Mouse (Mus musculus) erythroblast, embryonic 14.5 days (primary cell): ENCODE measurements around the gene Tpp1. TPM values are rescaled to one million over a fixed set of nuclear protein-coding genes. Genes with fewer than 3 reads are reported as not detected.

Source experiments
- H3K27me3 ChIP-seq: 2 replicates; pipeline ENCODE4 v1.6.1; 2012; ENCODE audit warnings: inconsistent platforms; ENCODE audit not compliant: control insufficient read depth
- H3K36me3 ChIP-seq: 2 replicates; pipeline ENCODE4 v1.6.1; 2012; ENCODE audit warnings: mild to moderate bottlenecking, inconsistent platforms; ENCODE audit not compliant: control insufficient read depth
- H3K4me1 ChIP-seq: 2 replicates; pipeline ENCODE4 v1.6.1; 2012; ENCODE audit warnings: inconsistent platforms; ENCODE audit not compliant: control insufficient read depth
- H3K4me3 ChIP-seq: replicated peaks from 2 replicates; pipeline ENCODE3; 2012; ENCODE audit warnings: moderate library complexity, mild to moderate bottlenecking, inconsistent platforms
- H3K9me3 ChIP-seq: 2 replicates; pipeline ENCODE4 v1.6.1; 2012; ENCODE audit warnings: low read length, inconsistent platforms, mixed read lengths; ENCODE audit not compliant: control insufficient read depth
- GATA1 ChIP-seq: IDR thresholded peaks from 2 replicates; pipeline ENCODE4 v1.6.1; 2012; ENCODE audit warnings: low read length, inconsistent platforms, mixed read lengths
- TAL1 ChIP-seq: IDR thresholded peaks from 3 replicates; pipeline ENCODE4 v1.6.1; 2012; ENCODE audit warnings: low read length, inconsistent platforms, mixed read lengths
- polyA plus RNA-seq: library from polyadenylated mRNA; stranded (reverse); fragments of >175 nt; gene quantifications from 2 replicates; pipeline ENCODE4 v1.2.3, GENCODE M21; 2012

Gene Tpp1
- polyA plus RNA-seq, 1 experiment = 4.4 TPM

GRCm38 (mm10) chr7:105783861-105784260 lies 31.8 kb upstream of the Tpp1 start:
- peaks cover 3% of the 10 kb centered on the region; the same call in 1 of the 2 replicates for H3K9me3 ChIP-seq
- no peaks in the 10 kb centered on the region for H3K36me3 ChIP-seq
- no peak for TF ChIP-seq TAL1
- no peak for TF ChIP-seq GATA1
- H3K4me1 ChIP-seq = no peaks in the 10 kb centered on the region
- peaks cover 60% of the 10 kb centered on the region for H3K27me3 ChIP-seq
- H3K4me3 ChIP-seq = no peak overlapping the region

DNA sequence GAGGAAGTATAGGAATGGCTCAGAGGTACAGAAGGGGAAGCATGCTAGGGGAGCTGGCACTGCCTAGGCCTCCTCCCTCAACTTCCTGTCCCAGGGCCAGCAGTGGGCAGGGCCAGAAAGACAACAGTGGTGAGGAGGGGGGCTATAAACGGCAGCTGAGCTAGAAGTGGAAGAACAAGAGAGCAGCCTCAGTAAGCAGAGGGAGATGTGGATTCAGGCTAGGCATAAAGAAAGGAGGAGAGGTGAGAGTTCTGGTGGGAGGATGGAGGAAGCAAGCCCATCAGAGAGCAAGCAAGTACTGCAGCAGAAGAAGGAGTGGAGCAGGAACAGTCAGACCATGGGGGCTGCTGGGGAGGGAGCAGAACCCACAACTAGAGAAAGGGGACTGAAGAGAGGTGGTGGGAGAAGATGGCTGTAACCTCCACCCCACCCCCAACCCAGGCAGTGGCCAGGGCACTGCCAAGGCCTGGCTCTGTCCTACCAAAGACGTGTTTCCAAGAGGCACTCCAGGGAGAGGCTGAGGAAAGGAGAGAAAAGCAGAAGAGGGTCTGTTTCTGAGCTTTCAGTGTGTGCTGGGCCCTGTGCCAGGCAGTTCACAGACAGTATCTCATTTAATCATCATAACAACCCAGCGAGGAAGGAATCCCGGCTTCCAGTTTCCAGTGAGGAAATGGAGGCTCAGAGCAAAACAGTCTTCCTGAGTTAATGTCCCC lies 26.7 kb upstream of the Tpp1 start:
- Histone ChIP-seq H3K4me1 (no peaks in the 10 kb centered on the region), H3K27me3 (peaks cover 8% of the 10 kb centered on the region), H3K36me3 (no peaks in the 10 kb centered on the region), H3K9me3 (no peaks in the 10 kb centered on the region), H3K4me3 (no peak overlapping the region)
- TF ChIP-seq GATA1 (no peak), TAL1 (no peak)

DNA sequence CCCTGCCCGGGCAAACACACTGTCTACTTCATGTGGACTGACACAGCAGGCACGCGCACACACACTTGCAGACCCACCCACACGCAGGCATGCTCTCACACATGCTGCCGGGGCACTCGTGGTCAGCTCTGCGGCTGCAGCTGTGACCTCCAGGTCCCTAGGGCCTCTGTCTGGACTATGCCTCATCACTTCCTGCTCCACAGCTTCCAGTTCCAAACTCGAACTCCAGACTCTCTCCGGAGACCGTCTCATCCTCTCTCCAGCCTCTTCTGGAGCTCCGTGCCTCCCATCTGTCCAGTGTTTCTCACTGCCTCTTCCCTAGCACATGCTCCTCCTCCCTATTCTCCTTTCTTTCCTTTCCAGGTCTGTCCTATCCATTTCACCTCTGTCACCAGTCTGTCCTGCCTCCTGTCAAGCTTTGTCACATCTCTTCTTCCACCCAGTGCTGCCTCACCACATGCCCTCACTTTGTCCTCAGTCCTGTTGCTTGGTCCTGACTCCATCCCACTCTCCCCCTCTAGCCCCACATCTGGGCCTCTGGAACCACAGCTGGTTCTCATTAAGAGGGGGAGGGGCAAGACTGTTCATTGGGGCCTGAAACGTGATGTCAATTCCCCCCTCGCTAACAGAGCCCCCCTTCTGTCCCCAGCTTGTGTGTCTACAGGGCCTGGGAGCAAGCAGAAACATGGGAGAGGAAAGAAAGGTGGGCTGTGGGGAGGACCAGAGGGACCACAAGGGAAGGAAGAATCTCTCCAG lies 25.9 kb upstream of the Tpp1 start:
- Histone ChIP-seq H3K9me3 (no peaks in the 10 kb centered on the region), H3K4me3 (no peak overlapping the region), H3K27me3 (peaks cover 4% of the 10 kb centered on the region), H3K36me3 (no peaks in the 10 kb centered on the region), H3K4me1 (no peaks in the 10 kb centered on the region)
- TF ChIP-seq TAL1 (no peak), GATA1 (no peak)

DNA sequence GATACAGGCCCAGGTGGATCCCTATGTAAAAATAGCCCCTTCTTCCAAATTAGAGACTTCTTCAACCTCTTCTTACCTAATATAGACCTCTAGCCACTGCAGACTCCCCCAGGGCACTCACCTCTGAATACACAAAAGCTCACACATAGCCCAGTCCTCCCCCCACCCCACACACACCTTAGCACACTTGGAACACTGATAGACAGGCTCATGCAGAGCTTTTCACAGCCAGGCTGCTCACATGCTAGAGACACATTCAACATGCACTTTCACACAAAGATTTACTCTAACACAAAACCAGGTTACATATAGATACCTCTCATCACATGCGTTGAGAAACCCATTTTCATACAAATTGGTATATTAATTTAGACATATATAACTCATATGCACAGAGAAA lies 25.3 kb upstream of the Tpp1 start:
- Histone ChIP-seq H3K4me3 (no peak overlapping the region), H3K4me1 (no peaks in the 10 kb centered on the region), H3K27me3 (no peaks in the 10 kb centered on the region), H3K9me3 (no peaks in the 10 kb centered on the region), H3K36me3 (no peaks in the 10 kb centered on the region)
- TF ChIP-seq TAL1 (no peak), GATA1 (no peak)

DNA sequence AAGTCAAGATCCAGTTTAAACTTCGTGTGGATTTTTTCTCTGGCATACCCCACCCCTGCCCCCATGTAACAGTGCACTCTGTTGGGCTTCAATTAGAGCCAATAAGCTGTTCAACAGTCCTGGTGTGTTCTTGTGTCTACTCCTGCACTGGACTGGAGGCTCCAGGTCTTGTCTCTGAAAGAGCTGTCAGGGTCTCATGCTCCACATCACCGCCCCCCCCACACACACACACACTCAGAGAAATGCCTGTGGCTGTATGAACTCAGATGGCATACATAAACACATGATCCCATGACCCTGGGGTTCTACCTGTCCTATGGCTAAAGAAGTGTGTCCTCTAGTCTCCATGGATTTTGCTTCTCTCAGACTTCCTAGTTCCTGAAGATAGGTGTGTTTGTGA lies 24.0 kb upstream of the Tpp1 start:
- no peaks in the 10 kb centered on the region for H3K27me3 ChIP-seq

DNA sequence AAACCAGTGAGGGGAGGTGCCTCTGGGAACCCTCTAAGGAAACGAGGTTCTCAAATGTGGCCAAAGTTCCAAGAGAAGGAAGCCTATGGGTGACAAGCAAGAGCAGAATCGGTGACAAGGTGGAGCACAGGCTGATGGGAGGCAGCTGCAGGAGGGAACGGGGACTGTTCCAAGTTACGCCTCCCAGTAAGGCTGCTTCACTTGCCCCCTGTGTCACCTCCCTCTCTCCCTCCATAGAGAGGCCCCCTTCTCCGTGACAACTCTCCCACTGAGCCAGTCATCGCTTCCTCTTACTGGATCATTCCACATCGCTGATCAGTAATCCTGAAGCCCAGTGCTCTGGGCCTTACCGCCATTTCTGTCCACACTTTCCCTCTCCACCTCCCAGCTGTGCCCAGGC lies 22.6 kb upstream of the Tpp1 start:
- Histone ChIP-seq H3K4me1 (no peaks in the 10 kb centered on the region), H3K9me3 (no peaks in the 10 kb centered on the region), H3K36me3 (no peaks in the 10 kb centered on the region), H3K4me3 (no peak overlapping the region), H3K27me3 (no peaks in the 10 kb centered on the region)
- TF ChIP-seq TAL1 (no peak), GATA1 (no peak)

More for the DNA sequence above, 24.0 kb upstream of the Tpp1 start:
- TF ChIP-seq GATA1 (no peak), TAL1 (no peak)
- H3K36me3 ChIP-seq = no peaks in the 10 kb centered on the region
- H3K4me1 ChIP-seq = no peaks in the 10 kb centered on the region
- no peak overlapping the region for H3K4me3 ChIP-seq
- no peaks in the 10 kb centered on the region for H3K9me3 ChIP-seq

- no peaks in the 10 kb centered on the region for H3K4me1 ChIP-seq
- no peaks in the 10 kb centered on the region for H3K36me3 ChIP-seq
- TF ChIP-seq GATA1 (no peak), TAL1 (no peak)
- H3K27me3 ChIP-seq = no peaks in the 10 kb centered on the region
- H3K9me3 ChIP-seq = no peaks in the 10 kb centered on the region
- no peak overlapping the region for H3K4me3 ChIP-seq
These were observed 21.0 kb upstream of the Tpp1 start for GRCm38 (mm10) chr7:105773041-105773440.

DNA sequence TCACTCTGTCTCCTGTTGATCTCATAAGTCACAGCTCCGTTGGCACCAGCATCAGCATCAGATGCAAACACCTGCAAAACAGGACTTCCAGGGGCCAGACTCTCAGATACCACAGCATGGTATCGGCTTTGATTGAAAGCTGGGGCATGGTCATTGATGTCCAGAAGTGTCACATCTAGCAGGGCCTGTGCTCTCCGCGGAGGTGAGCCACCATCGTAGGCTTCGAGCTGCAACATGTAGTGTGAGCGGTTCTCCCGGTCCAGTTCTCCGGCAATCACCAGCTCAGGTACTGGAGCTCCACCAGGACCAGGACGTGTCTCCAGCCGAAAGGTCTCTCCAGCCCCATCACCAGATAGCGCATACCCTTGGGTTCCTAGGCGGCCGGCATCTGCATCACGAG lies 20.3 kb upstream of the Tpp1 start:
- H3K4me1 ChIP-seq = no peaks in the 10 kb centered on the region
- TF ChIP-seq GATA1 (no peak), TAL1 (no peak)
- no peak overlapping the region for H3K4me3 ChIP-seq
- no peaks in the 10 kb centered on the region for H3K27me3 ChIP-seq
- no peaks in the 10 kb centered on the region for H3K9me3 ChIP-seq
- H3K36me3 ChIP-seq = no peaks in the 10 kb centered on the region

GRCm38 (mm10) chr7:105769959-105770358 lies 17.9 kb upstream of the Tpp1 start:
- H3K9me3 ChIP-seq = no peaks in the 10 kb centered on the region
- no peaks in the 10 kb centered on the region for H3K4me1 ChIP-seq
- TF ChIP-seq GATA1 (no peak), TAL1 (no peak)
- no peaks in the 10 kb centered on the region for H3K27me3 ChIP-seq
- H3K4me3 ChIP-seq = no peak overlapping the region
- H3K36me3 ChIP-seq = no peaks in the 10 kb centered on the region

DNA sequence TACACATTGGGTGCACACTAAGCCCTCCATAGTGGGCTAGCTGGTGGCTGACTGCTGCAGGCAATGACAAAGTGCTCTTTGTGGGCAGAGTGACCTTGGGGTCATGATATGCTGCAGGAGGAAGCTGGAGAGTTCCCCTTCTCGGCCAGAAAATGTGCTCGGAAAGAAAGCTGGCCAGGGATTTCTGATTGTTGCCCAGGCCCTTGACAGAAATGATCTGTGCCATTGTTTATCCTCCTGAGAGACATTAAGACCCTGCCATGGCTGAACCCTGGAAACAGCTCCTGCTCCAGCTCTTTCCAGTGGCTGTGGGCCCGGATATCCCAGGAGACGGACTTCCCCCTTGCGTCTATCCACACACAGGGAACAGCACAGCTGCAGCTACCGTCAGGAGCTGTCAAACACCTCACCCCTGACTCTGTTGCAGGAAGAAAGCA lies 15.7 kb upstream of the Tpp1 start:
- no peaks in the 10 kb centered on the region for H3K36me3 ChIP-seq
- TF ChIP-seq GATA1 (no peak), TAL1 (no peak)
- no peaks in the 10 kb centered on the region for H3K9me3 ChIP-seq
- no peak overlapping the region for H3K4me3 ChIP-seq
- H3K27me3 ChIP-seq = peaks cover 8% of the 10 kb centered on the region
- H3K4me1 ChIP-seq = no peaks in the 10 kb centered on the region
